Mouse (Mus musculus) lung, embryonic 15.5 days (tissue): ENCODE measurements around the gene Akr1c18. TPM values are rescaled to one million over a fixed set of nuclear protein-coding genes. Genes with fewer than 3 reads are reported as not detected.

Source experiments
- polyA plus RNA-seq: library from polyadenylated mRNA; unstranded; fragments of >200 nt; fragmentation: Nextera tagmentation; extraction: Ambion mirVana; gene quantifications from 2 replicates; pipeline ENCODE4 v1.2.1, GENCODE M21; 2015

Akr1c18 gene
- polyA plus RNA-seq, 1 experiment from 2014 or later = 1.4 TPM

Other genes starting within 250 kb of the Akr1c18 start
- gene Net1, start 232.4 kb downstream of the Akr1c18 start, polyA plus RNA-seq = 89.7 and 90.6 TPM in 2 replicates
- gene Tubal3, start 232.4 kb downstream of the Akr1c18 start, polyA plus RNA-seq = not detected in 2 replicates
- gene Ucn3, start 205.3 kb downstream of the Akr1c18 start, polyA plus RNA-seq = not detected in 2 replicates
- gene Akr1c14, start 101.6 kb downstream of the Akr1c18 start, polyA plus RNA-seq = 2.3 and 2.7 TPM in 2 replicates
- 6.5 and 13.7 TPM in 2 replicates for gene Akr1c13, start 40.5 kb upstream of the Akr1c18 start, polyA plus RNA-seq
- gene Akr1c19, start 78.0 kb upstream of the Akr1c18 start, polyA plus RNA-seq = 10.3 and 11.7 TPM in 2 replicates
- gene Akr1c12, start 128.8 kb upstream of the Akr1c18 start, polyA plus RNA-seq = 0.73 and 2.7 TPM in 2 replicates